Mouse (Mus musculus) ES-E14 (cell line): Measurements from ENCODE around the gene F2.

ENCODE experiments used
- HCFC1 ChIP-seq: IDR thresholded peaks from 2 replicates; pipeline ENCODE4 v1.6.1; 2012; ENCODE audit warnings: low read length, inconsistent platforms, borderline replicate concordance; ENCODE audit not compliant: insufficient read depth
- MAFK ChIP-seq: IDR thresholded peaks from 2 replicates; pipeline ENCODE4 v1.6.1; 2014; ENCODE audit warnings: mild to moderate bottlenecking, low read depth, low read length, inconsistent platforms; ENCODE audit not compliant: insufficient read depth
- ZC3H11A ChIP-seq: IDR thresholded peaks from 2 replicates; pipeline ENCODE4 v1.6.1; 2012; ENCODE audit warnings: low read depth, mild to moderate bottlenecking, inconsistent platforms, low read length, borderline replicate concordance
- ZNF384 ChIP-seq: IDR thresholded peaks from 2 replicates; pipeline ENCODE4 v1.6.1; 2012; ENCODE audit warnings: low read depth, low read length, inconsistent platforms

DNA sequence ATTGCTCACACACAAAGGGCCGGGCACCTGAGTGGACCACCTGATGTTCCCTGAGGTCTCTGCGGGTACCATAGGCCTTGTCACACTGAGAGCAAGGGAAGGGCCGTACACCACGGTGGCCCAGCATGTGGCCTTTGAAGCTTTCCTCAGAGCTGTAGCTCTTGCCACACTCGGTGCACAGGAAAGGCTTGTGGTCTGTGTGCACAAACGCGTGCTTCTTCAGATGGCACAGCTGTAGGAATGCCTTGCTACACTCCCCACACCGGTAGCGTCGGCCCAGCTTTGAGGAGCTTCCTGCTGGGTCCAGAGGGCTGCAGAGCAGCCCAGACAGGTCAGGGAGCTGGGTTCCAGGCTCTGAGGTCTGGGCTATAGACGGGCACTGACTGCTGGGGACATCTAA is 9.6 kb upstream of the F2 start:
- TF ChIP-seq ZNF384 (no peak), MAFK (no peak), HCFC1 (no peak), ZC3H11A (no peak)
